Mouse (Mus musculus): ENCODE data around the gene Unc13a.

Unc13a gene

DNA sequence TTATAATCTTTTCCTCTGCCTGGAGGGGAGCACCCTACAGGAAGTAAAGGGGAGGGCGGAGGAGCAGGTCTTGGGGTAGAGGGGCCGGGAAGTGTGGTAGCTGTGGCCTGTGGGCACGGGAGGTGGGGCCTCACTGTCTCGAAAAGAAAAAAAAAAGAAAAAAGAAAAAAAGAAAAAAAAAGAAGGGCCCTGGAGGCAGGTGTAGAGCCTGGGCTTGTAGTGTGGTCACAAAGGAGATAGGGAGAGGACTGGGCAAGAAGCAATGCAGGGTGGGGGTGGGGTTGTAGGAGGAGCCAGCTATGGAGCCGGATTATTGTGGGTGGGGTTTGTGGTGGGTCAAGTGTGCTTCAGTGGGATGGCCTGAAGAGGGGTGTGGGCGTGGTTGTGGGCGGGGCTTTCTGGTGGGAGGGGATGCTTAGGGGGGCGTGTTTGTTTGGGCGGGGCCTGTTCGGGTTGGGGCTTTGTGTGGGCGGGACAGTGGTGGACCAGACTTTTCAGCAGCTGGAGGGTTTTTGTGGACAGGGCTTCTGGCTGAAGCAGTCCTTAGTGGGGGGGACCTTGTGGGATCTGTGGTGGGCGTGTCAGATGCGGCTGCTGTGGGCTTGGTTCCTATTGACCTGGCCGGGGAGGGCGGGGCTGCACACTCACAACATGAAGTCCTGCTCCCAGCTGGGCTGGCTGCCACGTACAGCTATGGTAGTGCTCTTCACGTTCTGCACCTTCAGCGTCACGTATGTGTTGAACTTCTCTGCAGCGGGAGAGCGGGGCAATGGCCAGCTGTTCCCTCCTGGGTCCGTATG, 6.0 kb downstream of the Unc13a start:
- DNase-seq (ENCODE audit: low spot score) = peak; percentile 88

DNA sequence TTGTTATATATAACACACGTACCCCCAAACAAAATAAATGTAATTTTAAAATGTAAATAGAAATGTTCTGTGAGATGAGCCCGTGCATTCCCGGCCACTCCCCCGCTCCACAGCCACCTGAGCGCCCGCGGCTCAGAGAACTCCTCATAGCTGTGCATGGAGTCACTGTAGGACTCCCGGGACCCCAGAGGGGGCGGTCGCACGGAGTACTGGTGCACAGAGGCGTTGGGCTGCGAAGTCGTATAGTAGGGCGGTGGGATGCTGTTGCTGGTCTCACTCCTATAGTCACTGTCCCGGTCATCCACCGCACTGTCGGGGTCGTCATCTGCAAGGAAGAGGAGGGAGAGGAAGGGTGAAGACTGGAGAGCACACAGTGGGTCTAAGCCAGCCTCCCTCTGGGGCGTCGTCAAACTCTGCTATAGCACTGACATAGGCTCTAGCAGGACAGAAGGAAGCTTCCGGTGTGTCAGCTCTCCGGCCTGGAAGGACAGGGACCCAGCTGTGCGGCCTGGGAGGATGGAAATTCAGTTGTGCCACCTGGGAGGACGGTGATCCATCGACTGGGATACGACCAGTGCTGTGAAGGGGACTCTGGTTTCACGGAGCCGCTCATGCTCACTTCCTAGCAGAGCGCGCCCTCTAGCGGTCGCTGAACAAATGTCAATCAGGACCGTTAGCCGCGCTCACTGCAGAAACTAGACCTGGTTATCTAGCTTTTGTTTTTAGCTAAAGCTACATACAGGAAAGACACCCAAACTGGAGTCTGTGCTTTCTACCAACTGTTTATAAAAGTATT, 11.0 kb downstream of the Unc13a start:
- peak; percentile 93 for DNase-seq (ENCODE audit: low spot score)

- no peak for DNase-seq (ENCODE audit: low spot score)
These were observed 11.8 kb downstream of the Unc13a start for GRCm38 (mm10) chr8:71659751-71660150.

GRCm38 (mm10) chr8:71658515-71659049, 13.0 kb downstream of the Unc13a start:
- no peak for DNase-seq (ENCODE audit: low spot score)

DNA sequence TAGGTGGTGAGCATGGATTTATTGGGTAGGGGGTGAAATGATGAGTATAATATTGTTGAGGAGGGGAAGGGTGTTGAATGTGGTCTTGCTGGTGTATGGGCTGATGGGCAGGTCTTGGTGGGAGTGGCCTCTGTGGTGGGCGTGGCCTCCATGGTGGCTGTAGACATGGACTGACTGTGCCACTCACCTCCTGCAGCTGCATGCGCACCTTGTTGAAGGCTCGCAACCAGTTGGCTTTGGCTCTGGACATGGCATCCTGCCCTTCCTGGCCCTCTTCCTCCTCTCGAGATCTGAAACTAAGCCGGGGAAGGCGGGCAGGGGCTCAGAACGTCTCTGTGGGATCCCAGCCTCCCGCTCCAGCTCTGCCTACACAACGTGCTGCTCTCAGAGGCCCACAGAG, 13.7 kb downstream of the Unc13a start:
- DNase-seq (ENCODE audit: low spot score) = no peak

DNA sequence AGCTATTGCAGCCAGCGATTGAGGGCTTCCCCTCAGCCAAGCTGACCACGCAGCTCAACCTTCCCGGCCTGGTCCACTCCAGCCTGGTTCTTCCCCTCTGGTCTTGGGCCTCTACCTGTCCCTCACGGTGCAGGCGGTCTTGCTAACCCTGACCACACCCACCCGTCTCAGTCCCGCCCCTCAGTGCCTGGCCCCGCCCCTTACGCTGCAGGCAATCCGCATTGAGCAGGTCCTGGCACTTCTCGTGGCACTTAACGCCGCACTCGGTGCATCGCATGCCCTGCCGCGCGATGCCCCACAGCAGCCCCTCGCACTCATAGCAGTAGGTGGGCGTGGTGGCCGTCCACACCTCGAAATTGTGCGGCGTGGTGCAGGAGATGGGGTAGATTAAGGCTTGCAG, 17.0 kb downstream of the Unc13a start:
- DNase-seq (ENCODE audit: low spot score) = peak; percentile 40

DNA sequence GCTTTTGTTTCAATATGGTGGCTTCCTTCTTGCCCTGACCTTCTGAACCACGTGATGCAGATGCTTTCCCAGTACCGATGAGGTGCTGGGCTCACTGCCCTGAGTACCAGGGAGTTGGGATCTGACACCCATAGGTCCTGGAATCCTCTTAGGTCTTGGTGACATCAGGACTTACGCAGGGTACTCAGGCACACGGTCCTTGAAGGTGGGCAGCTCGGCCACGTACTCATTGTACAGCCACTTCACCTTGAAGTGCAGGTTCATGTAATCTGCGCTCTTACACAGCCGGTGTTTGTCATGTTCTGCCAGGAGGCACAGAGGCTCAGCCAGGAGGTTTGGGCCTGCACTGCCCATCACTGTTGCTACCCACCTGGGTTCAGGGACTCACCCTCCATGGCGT, 26.0 kb downstream of the Unc13a start:
- no peak for DNase-seq (ENCODE audit: low spot score)

DNA sequence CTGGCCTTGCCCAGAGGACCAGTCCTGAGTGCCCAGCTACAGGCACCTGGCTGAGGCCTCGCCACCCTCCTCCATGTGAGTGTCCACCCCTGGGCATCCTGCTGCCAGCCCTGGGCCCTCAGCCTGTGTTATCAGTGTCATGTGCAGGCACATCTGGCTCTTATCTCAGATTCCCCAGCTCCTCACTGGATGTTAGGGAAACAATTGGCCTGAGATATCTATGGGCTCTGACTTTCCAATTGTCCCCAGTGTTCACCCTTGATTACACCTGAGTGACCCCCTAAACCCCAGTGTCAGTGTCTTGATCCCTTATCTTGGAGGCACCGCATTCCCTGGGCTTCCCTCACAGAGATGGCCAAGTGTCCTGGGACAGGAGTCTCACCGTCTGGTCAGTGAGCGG, 32.2 kb downstream of the Unc13a start:
- no peak for DNase-seq (ENCODE audit: low spot score)

DNA sequence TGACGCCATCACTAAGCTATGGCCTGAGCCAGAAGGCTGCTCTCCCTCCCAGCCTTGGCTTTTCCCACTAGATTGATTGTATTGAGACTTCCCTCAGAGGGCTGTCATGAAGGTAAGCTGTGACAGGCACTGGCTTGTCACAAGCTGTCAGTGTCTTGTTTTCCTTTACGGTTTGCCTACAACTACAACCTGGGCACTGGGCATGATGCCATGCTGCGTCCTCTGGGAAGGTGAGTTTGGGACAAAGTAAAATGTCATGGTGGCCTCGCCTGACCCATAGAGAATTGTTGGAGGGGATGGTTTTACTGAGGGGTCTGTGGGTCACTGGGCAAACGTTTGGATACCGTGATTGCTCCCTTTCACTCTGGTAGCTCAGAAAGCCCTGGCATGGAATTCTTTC, 33.2 kb downstream of the Unc13a start:
- DNase-seq (ENCODE audit: low spot score) = no peak

- no peak for DNase-seq (ENCODE audit: low spot score)
These were observed 34.1 kb downstream of the Unc13a start for GRCm38 (mm10) chr8:71637149-71638095.

DNA sequence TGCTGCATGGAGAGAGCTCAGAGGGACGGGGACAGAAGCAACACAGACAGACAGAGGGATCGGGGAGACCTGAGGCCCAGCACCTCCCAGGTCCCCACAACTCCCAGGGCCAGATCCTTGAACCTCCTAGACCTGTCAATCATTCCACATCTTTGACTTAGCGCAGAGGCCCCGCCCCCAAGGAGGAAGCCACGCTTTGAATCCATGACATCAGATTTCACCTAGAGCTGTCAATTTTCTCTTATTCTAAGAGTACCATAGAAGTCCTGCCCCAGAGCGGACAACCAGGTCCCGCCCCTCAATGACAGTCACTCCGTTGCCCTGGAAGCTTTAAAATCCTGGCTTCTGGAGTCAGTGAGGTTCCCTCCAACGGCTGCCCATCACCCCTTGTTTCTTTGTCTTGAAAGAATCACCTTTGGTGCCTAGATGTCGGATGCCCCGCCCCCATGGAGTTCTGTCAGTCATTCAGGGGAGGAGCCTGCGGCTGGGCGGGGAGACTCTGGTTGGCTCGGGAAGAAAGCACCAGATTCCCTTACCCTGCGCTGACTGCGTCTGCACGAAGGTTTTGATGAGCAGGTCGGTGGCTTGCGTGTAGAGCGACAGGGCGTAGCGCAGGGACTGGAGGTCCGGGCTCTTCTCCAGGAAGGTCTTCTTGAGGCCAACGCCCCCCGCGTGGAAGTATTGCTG, 37.4 kb downstream of the Unc13a start:
- DNase-seq (ENCODE audit: low spot score) = peak; percentile 84

DNA sequence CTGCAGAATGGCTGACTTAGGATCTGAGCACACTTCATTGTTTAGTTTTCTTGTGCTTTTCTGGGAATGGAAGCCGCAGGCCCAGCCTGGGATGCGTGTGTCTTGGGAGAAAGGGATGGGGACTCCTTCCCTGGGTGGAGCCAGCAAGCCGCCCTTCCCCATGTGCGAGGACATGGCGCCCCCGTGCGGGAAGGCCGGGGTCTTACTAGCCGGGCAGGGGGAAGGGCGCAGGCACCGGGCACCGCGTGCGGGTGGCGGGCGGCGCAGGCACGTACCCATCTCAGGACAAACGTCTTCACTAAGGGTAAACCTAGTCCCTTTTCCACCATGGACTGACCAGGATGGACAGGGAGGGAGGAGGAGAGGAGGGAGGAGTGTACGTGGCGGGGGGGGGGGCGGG, 38.4 kb downstream of the Unc13a start:
- peak; percentile 18 for DNase-seq (ENCODE audit: low spot score)

DNA sequence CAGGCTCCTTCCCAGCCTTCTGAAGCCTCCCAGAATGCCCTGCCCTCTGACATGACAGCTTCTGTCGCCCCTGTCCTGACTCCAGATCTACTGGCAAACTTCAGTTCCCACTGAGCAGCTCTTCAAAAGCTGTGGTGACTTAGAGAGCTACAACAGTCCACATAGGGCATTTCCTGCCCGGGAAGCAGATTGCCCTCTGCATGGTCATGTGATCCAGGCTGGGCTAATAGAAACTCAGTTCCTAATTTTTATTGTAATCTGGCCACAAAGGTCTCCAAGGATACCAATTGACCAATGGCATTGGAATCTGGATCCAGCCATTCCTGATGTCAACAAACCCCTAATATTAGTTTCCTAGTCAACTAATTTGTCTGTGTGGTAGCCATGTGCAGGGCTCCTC, 39.7 kb downstream of the Unc13a start:
- no peak for DNase-seq (ENCODE audit: low spot score)

- DNase-seq (ENCODE audit: low spot score) = no peak
These were observed 40.8 kb downstream of the Unc13a start for GRCm38 (mm10) chr8:71630761-71631160.

GRCm38 (mm10) chr8:71629781-71630212, 41.8 kb downstream of the Unc13a start:
- peak; percentile 53 for DNase-seq (ENCODE audit: low spot score)

DNA sequence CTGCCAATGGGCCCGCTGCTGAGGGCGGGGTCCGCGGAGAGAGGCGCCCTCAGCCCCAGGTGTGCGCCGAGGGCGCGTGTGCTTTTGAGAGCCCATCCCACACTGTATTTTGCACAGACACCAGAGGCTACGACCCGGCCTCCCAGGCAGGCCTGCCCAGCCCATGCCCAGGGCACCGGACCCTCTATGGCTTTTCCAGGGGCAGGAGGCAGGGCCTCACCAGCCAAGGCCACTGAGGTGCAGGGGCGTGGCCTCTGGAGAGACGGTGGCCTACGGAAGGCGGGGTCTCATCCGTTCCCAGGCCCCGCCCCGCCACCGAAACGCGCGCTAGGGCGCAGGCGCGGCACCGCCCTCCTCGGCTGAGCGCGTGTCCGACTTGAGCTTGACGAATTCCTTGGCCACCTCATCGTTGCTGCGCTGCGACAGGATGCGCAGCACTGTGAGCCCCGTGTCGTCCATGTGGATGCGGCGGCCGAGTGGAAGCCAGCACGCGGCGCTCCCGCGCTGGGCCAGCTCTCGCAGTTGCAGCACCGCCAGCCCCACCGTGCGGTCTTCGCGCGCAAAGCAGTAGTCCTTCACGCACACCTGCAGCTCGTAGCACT, 42.4 kb downstream of the Unc13a start:
- peak; percentile 95 for DNase-seq (ENCODE audit: low spot score)

- DNase-seq (ENCODE audit: low spot score) = peak; percentile 16
These were observed 43.0 kb downstream of the Unc13a start for GRCm38 (mm10) chr8:71628396-71629095.

DNA sequence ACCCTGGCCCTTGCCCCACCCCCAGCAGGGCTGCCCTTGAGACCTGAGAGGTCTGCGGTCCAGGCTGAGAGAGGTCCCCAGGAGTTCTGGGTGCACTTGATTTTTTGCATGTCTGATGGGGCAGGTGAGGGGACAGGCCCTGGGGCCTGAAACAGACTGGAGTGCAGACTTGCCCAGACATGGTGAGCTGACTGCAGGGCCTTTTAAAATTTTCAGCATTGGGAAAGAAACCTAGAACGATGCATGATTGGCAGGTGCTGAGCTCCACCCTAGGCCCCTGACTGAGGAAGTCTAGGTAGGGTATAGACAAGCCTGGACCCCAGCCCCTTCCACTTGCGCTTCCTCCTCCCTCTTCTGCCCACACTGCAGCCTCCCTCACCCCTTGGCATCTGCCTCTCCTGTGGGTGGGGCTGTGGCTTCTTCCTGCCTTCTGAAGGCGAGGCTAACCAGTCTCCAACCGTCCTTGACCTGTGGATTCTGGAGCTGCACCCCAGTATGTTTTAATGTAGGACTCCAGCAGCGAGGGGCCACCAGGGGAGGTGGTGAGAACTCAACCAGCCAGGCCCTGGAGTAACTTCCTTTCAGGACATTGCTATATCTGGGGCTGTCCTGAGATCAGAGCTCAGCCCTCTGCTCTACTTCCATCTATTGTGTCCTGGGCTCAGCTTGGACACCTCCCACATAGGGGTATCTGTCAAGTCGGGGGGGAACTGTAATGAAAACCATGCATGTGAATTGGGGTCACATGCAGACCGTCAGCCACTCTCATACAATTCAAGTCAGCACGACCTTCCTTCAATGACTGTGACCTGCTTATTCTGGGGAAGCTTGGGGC, 44.1 kb downstream of the Unc13a start:
- no peak for DNase-seq (ENCODE audit: low spot score)

- DNase-seq (ENCODE audit: low spot score) = no peak
These were observed 44.8 kb downstream of the Unc13a start for GRCm38 (mm10) chr8:71626753-71627152.
